Mouse (Mus musculus): ENCODE data around the gene Arid5b. TPM values are rescaled to one million over a fixed set of nuclear protein-coding genes. Genes with fewer than 3 reads are reported as not detected.

Gene Arid5b
- polyA plus RNA-seq, 1 experiment from 2014 or later: 18.9 TPM

DNA sequence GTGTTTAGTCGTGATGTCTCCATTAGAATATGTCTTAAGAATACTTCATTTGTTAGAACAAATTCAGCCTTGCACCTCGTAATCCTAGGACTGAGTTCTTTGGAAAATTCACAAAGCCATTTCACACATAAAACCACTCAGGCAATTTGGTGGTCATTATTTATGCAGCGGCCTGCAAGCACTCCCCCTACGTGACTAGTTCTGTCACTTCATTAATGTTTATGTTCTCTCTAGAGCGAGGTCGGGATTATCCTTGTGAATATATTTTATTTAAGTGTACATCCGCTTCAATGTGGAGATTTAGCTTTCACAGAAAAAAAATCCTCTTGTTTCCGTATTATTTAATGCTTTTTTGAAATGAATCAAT lies 217.3 kb downstream of the Arid5b start:
- 81% methylated on average over 8 of the region's 8 CpGs for WGBS
- Histone ChIP-seq H3K9ac (no peak overlapping the region), H3K27ac (ENCODE audit: poor library complexity, severe bottlenecking) (no peak overlapping the region), H3K4me1 (replicated peaks) (no peaks in the 10 kb centered on the region), H3K4me3 (no peak overlapping the region), H3K4me2 (no peak overlapping the region), H3K36me3 (no peaks in the 10 kb centered on the region), H3K27me3 (replicated peaks) (no peaks in the 10 kb centered on the region), H3K9me3 (replicated peaks) (0 out of 2 replicates have a peak, but pooled peaks cover 2% of the 10 kb centered on the region)
- ATAC-seq (ENCODE audit: insufficient number of reproducible peaks, low FRiP score): no peak

- no peak for ATAC-seq (ENCODE audit: insufficient number of reproducible peaks, low FRiP score)
- Histone ChIP-seq H3K27me3 (replicated peaks) (no peaks in the 10 kb centered on the region), H3K4me1 (replicated peaks) (no peaks in the 10 kb centered on the region), H3K27ac (ENCODE audit: poor library complexity, severe bottlenecking) (no peak overlapping the region), H3K4me2 (no peak overlapping the region), H3K9me3 (replicated peaks) (0 out of 2 replicates have a peak, but pooled peaks cover 2% of the 10 kb centered on the region), H3K4me3 (no peak overlapping the region), H3K9ac (no peak overlapping the region), H3K36me3 (no peaks in the 10 kb centered on the region)
- 66% methylated on average over 16 of the region's 16 CpGs for WGBS
These were observed 217.8 kb downstream of the Arid5b start for GRCm38 (mm10) chr10:68060590-68061248.

- no peak overlapping the region for H3K27ac ChIP-seq (ENCODE audit: poor library complexity, severe bottlenecking)
- H3K4me1 ChIP-seq (replicated peaks): no peaks in the 10 kb centered on the region
- H3K36me3 ChIP-seq: no peaks in the 10 kb centered on the region
- H3K27me3 ChIP-seq (replicated peaks): no peaks in the 10 kb centered on the region
- H3K9me3 ChIP-seq (replicated peaks): 0 out of 2 replicates have a peak, but pooled peaks cover 2% of the 10 kb centered on the region
- 93% methylated on average over 1 of the region's 1 CpGs for WGBS
- no peak overlapping the region for H3K4me2 ChIP-seq
- H3K4me3 ChIP-seq: no peak overlapping the region
- no peak for ATAC-seq (ENCODE audit: insufficient number of reproducible peaks, low FRiP score)
- H3K9ac ChIP-seq: no peak overlapping the region
These were observed 220.2 kb downstream of the Arid5b start for GRCm38 (mm10) chr10:68058378-68058777.

DNA sequence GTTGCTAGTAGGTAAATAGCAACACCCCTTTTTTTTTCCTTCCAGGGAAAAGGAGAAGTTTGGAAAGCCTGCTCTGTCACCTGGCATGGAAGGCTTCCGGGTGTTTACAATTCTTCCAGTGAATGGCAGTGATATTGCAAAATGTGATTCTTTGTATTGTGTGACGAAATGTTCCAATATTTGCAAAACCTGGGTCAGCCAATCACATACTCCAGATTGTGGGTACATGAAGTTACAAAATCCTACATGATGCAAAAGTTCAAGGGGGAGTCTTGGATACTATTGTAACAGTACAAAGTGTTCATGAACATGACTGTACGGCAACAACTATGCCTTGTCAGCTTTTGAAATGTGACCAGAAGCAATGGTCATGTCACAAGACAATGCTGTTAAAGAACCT lies 220.7 kb downstream of the Arid5b start:
- ATAC-seq (ENCODE audit: insufficient number of reproducible peaks, low FRiP score): no peak
- Histone ChIP-seq H3K4me3 (no peak overlapping the region), H3K9me3 (replicated peaks) (0 out of 2 replicates have a peak, but pooled peaks cover 2% of the 10 kb centered on the region), H3K36me3 (no peaks in the 10 kb centered on the region), H3K27ac (ENCODE audit: poor library complexity, severe bottlenecking) (no peak overlapping the region), H3K9ac (no peak overlapping the region), H3K4me2 (no peak overlapping the region), H3K27me3 (replicated peaks) (no peaks in the 10 kb centered on the region), H3K4me1 (replicated peaks) (no peaks in the 10 kb centered on the region)
- 79% methylated on average over 3 of the region's 3 CpGs for WGBS

DNA sequence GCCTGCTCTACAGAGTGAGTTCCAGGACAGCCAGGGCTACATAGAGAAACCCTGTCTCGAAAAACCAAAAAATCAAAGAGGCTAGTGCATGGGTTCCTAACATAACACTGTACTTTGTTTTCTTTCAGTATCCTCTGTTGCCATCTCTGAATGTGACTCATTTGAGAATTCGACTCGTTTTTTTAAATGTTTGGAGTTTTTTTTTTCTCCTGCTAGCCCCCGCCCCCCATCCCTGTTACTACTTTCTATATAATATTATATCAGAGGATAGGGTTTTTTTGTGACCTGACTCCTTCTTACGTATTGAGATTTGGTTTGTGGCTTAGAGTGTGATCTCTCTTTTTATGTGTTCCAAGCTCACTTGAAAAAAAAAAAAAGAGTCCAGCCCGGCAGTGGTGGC lies 223.8 kb downstream of the Arid5b start:
- H3K4me1 ChIP-seq (replicated peaks): no peaks in the 10 kb centered on the region
- H3K27ac ChIP-seq (ENCODE audit: poor library complexity, severe bottlenecking): no peak overlapping the region
- H3K9me3 ChIP-seq (replicated peaks): peaks cover 10% of the 10 kb centered on the region; the same call in 1 of the 2 replicates
- H3K27me3 ChIP-seq (replicated peaks): no peaks in the 10 kb centered on the region
- WGBS: 74% methylated on average over 6 of the region's 6 CpGs
- no peak overlapping the region for H3K4me3 ChIP-seq
- H3K4me2 ChIP-seq: no peak overlapping the region
- no peaks in the 10 kb centered on the region for H3K36me3 ChIP-seq
- ATAC-seq (ENCODE audit: insufficient number of reproducible peaks, low FRiP score): no peak
- H3K9ac ChIP-seq: no peak overlapping the region

GRCm38 (mm10) chr10:68054131-68054530 lies 224.4 kb downstream of the Arid5b start:
- Histone ChIP-seq H3K9ac (no peak overlapping the region), H3K9me3 (replicated peaks) (peaks cover 10% of the 10 kb centered on the region; the same call in 1 of the 2 replicates), H3K36me3 (no peaks in the 10 kb centered on the region), H3K4me2 (no peak overlapping the region), H3K4me3 (no peak overlapping the region), H3K27ac (ENCODE audit: poor library complexity, severe bottlenecking) (no peak overlapping the region), H3K27me3 (replicated peaks) (no peaks in the 10 kb centered on the region), H3K4me1 (replicated peaks) (no peaks in the 10 kb centered on the region)
- no peak for ATAC-seq (ENCODE audit: insufficient number of reproducible peaks, low FRiP score)
- 77% methylated on average over 5 of the region's 5 CpGs for WGBS

DNA sequence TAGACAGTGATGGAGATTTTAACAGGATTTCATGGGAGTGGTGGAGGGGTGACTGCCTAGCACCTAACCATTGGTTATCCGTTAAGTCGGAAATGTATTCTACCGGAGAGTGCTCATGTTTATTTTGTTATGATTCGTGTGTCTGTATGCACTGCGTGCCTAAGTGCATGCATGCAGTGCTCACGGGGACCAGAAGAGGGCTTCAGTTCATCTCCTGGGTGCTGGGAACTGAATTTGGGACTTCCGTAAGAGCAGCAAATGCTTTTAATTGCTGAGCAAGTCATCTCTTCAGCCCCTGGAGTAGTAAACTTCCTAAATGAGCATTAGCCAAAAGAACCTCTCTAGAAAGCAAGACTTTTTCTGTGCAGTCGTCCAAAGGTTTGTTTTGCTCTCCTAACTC lies 226.2 kb downstream of the Arid5b start:
- Histone ChIP-seq H3K36me3 (no peaks in the 10 kb centered on the region), H3K4me1 (replicated peaks) (no peaks in the 10 kb centered on the region; the same call in 1 of the 2 replicates), H3K9me3 (replicated peaks) (peaks cover 8% of the 10 kb centered on the region; the same call in 1 of the 2 replicates), H3K27ac (ENCODE audit: poor library complexity, severe bottlenecking) (no peak overlapping the region), H3K27me3 (replicated peaks) (no peaks in the 10 kb centered on the region), H3K9ac (no peak overlapping the region), H3K4me3 (no peak overlapping the region), H3K4me2 (no peak overlapping the region)
- 78% methylated on average over 8 of the region's 8 CpGs for WGBS
- no peak for ATAC-seq (ENCODE audit: insufficient number of reproducible peaks, low FRiP score)

- 87% methylated on average over 14 of the region's 14 CpGs for WGBS
- Histone ChIP-seq H3K9ac (no peak overlapping the region), H3K27ac (ENCODE audit: poor library complexity, severe bottlenecking) (no peak overlapping the region), H3K4me2 (no peak overlapping the region), H3K36me3 (no peaks in the 10 kb centered on the region), H3K4me3 (no peak overlapping the region), H3K27me3 (replicated peaks) (no peaks in the 10 kb centered on the region), H3K4me1 (replicated peaks) (no peaks in the 10 kb centered on the region; the same call in 1 of the 2 replicates), H3K9me3 (replicated peaks) (peaks cover 8% of the 10 kb centered on the region; the same call in 1 of the 2 replicates)
- no peak for ATAC-seq (ENCODE audit: insufficient number of reproducible peaks, low FRiP score)
These were observed 227.1 kb downstream of the Arid5b start for GRCm38 (mm10) chr10:68051316-68051933.

- no peak for ATAC-seq (ENCODE audit: insufficient number of reproducible peaks, low FRiP score)
- Histone ChIP-seq H3K4me1 (replicated peaks) (no peaks in the 10 kb centered on the region; the same call in 1 of the 2 replicates), H3K4me2 (no peak overlapping the region), H3K9me3 (replicated peaks) (peaks cover 8% of the 10 kb centered on the region; the same call in 1 of the 2 replicates), H3K9ac (no peak overlapping the region), H3K27me3 (replicated peaks) (no peaks in the 10 kb centered on the region), H3K27ac (ENCODE audit: poor library complexity, severe bottlenecking) (no peak overlapping the region), H3K36me3 (no peaks in the 10 kb centered on the region), H3K4me3 (no peak overlapping the region)
- WGBS: 88% methylated on average over 13 of the region's 13 CpGs
These were observed 227.7 kb downstream of the Arid5b start for GRCm38 (mm10) chr10:68050882-68051281.

- no peak overlapping the region for H3K4me2 ChIP-seq
- H3K4me3 ChIP-seq: no peak overlapping the region
- 63% methylated on average over 8 of the region's 8 CpGs for WGBS
- H3K9me3 ChIP-seq (replicated peaks): peaks cover 8% of the 10 kb centered on the region; the same call in 1 of the 2 replicates
- no peak for ATAC-seq (ENCODE audit: insufficient number of reproducible peaks, low FRiP score)
- H3K36me3 ChIP-seq: no peaks in the 10 kb centered on the region
- no peak overlapping the region for H3K9ac ChIP-seq
- no peaks in the 10 kb centered on the region for H3K27me3 ChIP-seq (replicated peaks)
- H3K4me1 ChIP-seq (replicated peaks): no peaks in the 10 kb centered on the region; the same call in 1 of the 2 replicates
- H3K27ac ChIP-seq (ENCODE audit: poor library complexity, severe bottlenecking): no peak overlapping the region
These were observed 229.8 kb downstream of the Arid5b start for GRCm38 (mm10) chr10:68048641-68049305.

- H3K9me3 ChIP-seq (replicated peaks): no peaks in the 10 kb centered on the region
- WGBS: 88% methylated on average over 8 of the region's 8 CpGs
- H3K27ac ChIP-seq (ENCODE audit: poor library complexity, severe bottlenecking): no peak overlapping the region
- H3K4me1 ChIP-seq (replicated peaks): no peaks in the 10 kb centered on the region; the same call in 1 of the 2 replicates
- H3K9ac ChIP-seq: no peak overlapping the region
- H3K36me3 ChIP-seq: 0 out of 2 replicates have a peak, but pooled peaks cover 9% of the 10 kb centered on the region
- H3K27me3 ChIP-seq (replicated peaks): no peaks in the 10 kb centered on the region
- no peak overlapping the region for H3K4me3 ChIP-seq
- H3K4me2 ChIP-seq: no peak overlapping the region
- ATAC-seq (ENCODE audit: insufficient number of reproducible peaks, low FRiP score): no peak
These were observed 233.7 kb downstream of the Arid5b start for GRCm38 (mm10) chr10:68044864-68045263.

Measured in heart, embryonic 12.5 days (tissue).